Mouse (Mus musculus) kidney, postnatal 4 days (tissue): ENCODE measurements around the gene Cplx2.

ENCODE experiments used
- DNase-seq, 2 experiments: peaks; one replicate each; pipeline ENCODE4 v3.0.0; 2021; ENCODE audit warnings: mixed read lengths in 2 of 2

The Cplx2 gene

GRCm38 (mm10) chr13:54368181-54368580 lies 3.0 kb upstream of the Cplx2 start:
- no peak for DNase-seq

DNA sequence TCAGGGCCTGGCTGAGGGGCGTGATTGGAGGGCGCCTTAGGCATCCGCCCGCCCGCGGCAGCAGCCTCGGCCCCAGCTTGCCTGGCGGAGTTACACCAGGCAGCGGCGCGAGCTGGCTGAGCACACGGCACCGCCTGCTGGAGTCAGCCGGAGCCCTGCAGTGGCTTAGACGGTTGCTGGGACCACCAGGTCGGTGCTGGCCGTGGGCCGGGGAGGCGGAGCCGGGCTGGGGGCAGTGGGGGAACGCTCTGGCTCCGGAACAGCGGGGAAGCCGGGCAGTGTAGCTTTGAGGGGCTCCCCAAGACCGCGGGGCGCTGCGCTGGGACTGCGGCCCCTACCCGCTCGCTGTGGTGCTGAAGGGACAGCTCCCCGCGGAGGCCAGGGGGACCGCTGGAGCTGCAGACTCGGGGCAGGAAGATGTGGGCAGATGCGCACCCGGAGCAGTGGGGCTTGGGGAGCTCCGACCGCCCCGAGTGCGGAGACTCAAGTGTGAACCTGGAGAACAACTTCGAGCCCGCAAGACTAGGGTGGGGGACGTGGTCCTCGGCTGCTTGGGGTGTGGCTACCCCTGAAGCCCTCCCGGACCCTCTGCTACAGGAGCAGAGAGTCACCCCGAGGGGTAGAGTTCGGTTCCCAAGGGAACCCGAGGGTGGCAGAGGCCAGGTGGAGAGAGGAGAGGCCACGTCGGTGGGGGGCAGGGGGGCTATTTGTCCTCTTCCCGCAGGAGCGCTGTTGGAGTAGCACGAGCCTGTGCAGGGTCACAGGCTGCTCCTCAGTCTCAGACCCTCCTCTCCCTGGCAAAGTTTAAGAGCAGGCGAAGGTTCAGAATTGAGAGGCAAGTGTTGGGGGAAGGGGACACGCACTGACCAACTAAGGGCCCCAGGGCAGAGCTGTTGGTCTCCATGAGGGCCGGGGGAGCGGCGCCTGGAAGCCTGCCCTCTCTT lies 510 bp downstream of the Cplx2 start:
- DNase-seq = peak; percentile 95

DNA sequence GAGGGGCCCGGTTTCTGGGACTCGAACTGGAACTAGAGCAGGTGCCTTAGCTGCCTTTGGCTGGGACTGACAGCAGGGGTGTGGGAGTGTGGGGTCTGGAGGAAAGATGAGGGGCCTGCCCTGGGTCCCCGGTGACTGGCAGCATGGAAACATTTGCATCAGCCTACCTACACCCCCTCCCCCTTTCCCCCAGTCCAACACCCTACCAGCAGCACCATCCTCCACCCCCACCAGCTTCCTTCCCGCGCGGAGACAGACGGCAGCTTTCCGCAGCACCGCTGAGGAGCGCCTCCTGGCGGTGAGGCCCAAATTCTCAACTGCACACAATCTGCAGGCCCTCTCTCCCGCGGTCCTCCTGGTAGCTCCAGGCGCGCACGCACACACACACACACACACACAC lies 1.5 kb downstream of the Cplx2 start:
- peak; percentile 81 to 82 for DNase-seq

DNA sequence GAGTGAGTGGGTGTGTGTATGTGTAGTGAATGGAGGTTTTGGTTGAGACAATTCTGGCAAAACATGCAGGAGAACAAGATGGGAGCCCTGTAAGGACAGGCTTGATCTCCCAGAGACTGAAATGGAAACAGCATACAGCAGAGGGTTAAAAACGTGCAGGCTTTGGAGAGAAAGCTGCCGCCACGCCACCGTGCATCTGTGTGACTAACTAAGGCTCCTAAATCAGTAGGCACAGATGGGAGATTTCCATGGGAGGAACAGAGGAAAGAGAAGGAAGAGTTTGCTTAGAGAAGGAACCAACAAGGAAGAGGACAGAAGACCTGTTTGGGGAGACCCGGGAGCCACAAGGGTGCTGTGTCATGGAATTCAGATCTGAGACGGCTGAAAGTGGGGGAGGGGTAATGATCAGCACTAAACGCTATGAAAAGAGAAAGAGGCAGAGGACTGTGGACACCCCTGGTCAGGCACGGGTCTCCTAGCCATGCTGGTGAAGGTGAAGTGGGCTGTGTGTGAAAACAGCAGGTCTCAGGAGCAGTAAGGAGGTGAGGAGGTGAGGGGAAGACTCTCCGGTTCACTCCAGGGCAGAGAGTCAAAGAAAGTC lies 3.1 kb downstream of the Cplx2 start:
- no peak for DNase-seq

GRCm38 (mm10) chr13:54375497-54376495 lies 4.6 kb downstream of the Cplx2 start:
- DNase-seq = peak in 1 of 2 experiments; percentile 24

DNA sequence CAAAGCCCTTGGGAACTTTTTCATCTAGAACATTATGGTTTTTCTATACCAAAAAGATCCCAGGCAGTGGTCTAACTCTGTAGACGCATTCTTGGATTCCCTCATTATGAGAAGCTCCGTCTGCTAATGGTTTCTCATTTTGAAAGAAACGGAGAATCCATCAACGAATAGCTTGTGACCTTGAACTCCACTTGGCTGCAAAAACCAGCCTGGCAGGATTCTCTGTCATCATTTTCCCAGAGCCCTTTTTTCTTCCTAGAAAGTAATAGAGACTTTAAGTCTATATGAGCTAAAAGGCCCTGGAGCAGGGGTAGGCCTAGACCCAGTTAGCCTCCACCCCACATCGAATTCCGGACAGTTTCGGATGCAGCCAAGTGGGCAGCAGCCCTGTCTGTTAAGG lies 5.6 kb downstream of the Cplx2 start:
- DNase-seq = peak; percentile 49 to 52

GRCm38 (mm10) chr13:54378051-54378450 lies 6.9 kb downstream of the Cplx2 start:
- DNase-seq = peak; percentile 27 to 36

GRCm38 (mm10) chr13:54380421-54380820 lies 9.3 kb downstream of the Cplx2 start:
- DNase-seq = no peak

DNA sequence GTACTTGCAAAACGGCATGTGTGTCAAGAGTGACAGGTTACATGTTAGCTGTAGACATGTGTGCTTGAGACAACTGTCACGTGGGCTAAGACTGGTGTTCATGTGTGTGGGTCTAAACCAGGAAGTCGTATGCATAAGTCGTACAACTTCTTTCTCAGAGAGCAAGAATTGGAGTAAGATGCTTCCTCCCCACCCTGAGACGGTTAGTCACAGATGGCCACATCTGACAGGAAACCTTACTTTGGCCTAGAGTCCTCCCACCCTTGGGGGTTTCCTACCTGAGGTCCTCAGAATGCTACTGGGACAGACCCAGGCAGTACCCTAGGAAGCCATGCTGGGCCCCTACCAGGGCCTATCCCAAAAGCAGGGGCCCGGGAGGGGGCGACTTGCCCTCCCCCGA lies 10.2 kb downstream of the Cplx2 start:
- DNase-seq = no peak

GRCm38 (mm10) chr13:54383531-54383930 lies 12.4 kb downstream of the Cplx2 start:
- no peak for DNase-seq

DNA sequence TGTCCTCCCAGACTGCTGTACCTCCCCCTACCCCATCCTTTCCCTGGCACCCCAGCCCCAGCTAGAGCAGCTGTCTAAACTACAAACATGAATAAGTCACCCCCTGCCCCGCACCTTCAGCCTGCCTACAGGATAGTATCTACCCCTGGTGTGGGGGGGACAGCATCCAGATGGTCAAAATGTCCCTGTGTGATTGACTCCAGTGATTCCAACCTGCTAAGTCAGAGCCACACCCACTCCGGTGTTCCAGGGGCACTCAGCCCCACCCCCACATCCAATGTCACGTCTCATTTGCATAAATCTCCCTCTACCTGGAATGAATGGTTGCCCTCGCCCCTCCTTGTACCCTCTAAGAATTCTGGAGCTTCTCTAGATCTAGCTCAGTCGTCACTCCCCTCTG lies 13.4 kb downstream of the Cplx2 start:
- DNase-seq = no peak

DNA sequence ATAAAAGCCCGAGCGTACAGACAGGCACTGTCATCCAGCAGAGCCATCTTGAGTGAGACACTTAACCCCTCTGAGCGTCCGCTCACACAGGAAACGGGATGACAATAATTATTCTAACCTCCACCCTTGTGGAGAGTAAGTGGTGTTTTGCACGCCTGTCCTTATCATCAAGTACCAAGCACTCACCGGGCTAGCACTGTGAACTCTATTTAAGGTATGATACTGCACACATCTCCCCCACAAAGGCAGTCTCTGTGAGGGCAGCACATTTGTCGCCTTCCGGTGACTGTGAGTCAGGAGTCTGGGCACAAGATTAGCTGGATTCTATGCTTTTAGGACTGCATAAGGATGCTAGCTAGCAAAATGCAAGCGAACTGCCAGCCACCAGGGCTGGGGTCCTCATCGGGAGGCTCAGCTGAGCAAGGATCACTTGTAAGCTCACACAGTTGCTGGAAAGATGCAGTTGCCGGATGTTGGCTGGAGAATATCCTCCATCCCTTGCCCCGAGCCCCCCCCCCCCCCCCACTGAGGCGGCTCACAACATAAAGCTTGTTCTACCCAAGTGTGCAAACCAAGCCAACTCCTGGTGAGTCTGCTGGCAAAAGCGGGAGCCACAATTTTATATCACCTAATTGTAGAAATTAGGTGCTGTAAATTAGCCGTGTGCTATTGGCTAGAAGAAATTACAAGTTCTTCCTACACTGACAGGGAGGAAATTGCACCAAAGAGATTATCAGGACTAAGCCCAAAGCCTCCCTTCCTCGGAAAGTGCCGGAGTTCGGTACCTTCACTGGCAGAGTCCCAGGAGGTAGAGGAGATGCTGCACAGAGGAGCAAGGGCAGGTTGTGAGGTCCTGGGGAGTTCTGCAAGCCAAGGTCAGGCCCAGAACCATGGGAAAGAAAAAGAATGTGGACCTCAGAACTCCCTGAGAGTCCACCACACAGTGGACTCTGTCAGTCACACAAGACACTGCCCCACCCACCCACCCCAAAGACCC lies 14.2 kb downstream of the Cplx2 start:
- DNase-seq = no peak

- peak in 1 of 2 experiments; percentile 25 for DNase-seq
Observed at GRCm38 (mm10) chr13:54389971-54390564, 18.9 kb downstream of the Cplx2 start.

DNA sequence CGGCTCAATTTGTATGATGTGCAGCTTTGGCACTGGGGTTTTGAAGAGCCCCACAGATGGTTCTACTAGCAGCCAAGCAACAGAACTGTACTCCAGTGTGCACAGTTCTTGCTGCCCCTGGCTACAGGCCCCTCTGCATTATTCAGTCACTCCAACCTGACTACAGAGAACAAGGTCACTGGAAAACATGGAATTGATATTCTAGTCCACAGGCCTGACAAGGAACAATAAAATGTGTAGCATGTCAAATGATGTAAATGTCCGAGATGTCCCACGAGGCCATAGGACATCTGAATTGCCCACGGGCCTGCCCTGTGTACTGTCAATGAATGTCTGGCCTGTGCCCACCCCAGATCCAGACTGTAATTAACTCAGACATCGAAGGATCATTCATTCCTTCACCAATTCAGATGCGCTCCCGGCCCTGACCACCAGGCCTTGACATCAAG lies 19.4 kb downstream of the Cplx2 start:
- no peak for DNase-seq

DNA sequence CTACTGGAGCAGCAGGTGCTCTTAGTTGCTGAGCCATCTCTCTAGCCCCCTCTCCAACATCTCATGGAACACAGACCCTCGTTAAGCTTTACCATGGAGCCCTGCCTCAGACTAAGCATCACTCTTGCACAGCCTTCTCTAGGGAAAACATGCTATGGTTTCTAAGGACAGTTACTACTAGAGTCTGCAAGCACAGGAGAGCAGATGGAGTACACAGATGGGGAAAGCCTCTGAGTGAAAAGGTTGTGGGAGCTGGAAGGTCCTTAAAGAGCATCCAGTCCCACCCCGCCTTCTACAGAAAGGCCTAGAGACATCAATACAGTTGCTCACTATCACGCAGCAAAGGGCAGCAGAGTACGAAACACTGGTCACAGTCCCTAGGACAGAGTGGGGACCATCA lies 20.2 kb downstream of the Cplx2 start:
- no peak for DNase-seq

- DNase-seq = no peak
Observed at GRCm38 (mm10) chr13:54397069-54397468, 25.9 kb downstream of the Cplx2 start.

DNA sequence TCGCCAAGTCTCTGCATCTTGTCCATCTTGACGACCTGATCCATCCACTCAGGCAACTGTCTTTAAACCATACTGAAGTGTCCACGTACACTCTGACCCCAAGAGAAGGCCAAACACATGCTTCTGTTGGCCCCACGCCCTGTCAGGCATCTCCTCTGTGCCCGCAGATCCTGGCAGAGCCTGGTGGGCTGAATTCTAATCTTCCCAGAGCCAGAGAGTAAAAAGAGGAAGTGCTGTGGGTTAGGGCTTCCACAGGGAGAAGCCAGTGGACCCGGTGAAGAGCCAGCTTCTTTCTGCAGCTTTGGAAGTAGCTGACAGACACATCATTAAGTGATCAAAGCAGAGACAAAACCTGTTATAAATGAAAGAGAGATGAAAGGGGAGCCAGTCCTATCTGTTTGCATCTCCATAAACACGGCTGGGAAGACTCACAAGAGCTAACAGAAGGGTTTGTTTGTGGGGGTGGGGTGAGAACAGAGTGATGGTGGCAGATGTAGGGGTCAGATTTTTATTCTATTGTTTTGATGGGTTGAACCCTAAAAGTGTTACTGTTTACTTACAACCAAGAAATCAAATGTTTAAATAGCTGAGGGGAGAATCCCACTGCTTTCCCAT lies 29.5 kb downstream of the Cplx2 start:
- DNase-seq = no peak

DNA sequence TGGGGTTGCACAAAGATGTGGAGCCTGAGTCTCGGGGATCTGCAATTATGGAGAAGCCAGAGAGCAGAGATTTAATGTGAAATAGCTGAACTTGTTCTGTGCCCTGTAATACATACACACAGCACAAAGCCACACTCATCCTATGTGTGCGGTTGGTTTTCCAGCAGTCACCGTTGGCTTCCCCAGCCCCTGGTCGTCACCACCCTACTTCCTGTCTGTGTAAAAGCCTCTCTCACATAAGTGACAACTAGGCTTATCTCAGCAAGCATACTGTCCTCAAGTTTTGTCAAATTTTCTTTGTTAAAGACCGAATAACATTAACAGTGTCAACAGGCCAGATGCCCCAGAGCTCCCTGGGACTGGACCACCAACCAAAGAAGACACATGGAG lies 30.0 kb downstream of the Cplx2 start:
- DNase-seq = no peak

DNA sequence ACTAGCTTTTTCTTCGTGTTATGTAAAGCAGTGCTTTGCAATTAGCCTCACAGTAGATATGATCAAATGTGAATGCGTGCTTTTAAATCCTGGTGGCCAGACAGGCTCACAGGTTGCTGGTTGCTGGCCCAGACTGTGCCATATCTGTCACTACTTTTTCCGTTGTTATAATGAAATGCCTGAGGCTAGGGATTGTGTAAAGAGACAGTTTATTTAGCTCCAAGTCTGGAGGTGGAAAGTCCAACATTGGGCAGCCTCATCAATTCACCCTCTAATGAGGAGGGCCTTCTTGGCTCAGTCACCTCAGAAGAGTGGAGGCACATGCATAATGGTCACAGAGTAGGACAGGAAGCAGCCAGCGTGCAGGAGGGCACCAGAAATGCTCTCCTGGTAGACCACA lies 31.2 kb downstream of the Cplx2 start:
- DNase-seq = no peak

- DNase-seq = peak; percentile 30 to 40
Observed at GRCm38 (mm10) chr13:54403224-54404070, 32.3 kb downstream of the Cplx2 start.
